Mouse (Mus musculus) 3T3-L1 (cell line): ENCODE results near the gene Zc3hav1l.

Experiments
- DNase-seq: peaks from one replicate; pipeline ENCODE4 v3.0.0-alpha.2; 2015; ENCODE audit warnings: low read depth, low spot score

The Zc3hav1l gene

GRCm38 (mm10) chr6:38298761-38299401 lies at the start of gene Zc3hav1l:
Zc3hav1l (minus strand) TSS chr6:38299259.
- peak; percentile 74 for DNase-seq

DNA sequence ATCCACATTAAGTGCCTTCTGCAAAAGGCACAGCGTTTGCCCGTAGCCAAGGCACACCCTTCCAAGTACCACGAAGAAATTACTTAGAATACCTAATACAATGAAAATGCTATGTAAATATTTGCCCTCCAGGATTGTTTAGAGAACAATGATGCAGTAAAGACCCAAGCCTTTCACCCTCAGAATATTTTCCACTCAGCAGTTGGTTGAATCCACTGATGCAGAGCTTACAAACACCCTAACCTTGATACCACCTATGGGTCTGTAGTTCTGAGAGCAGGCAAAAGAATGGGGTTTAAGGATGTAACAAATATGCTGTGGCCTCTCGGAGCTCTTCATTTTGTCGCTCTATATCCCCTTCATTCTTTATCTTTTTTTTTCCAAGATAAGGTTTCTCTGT lies 48.8 kb upstream of the Zc3hav1l start:
- DNase-seq: no peak

DNA sequence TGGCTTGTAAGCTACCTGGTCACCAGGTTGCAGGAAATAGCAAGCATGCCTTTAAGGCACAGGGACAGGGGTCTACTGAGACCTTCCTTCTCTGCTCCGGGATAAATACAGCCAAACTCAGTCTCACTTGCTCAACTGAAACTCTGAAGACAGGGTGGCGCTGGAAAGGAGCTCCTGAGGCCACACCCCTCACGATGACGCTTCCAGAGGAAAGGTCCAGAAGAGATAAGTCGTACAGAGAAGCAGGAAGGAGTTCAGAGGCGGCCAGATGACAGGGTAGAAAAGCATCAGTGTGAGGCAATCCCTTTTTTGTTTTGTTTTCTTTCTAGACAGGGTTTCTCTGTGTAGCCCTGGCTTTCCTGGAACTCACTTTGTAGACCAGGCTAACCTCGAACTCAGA lies 46.7 kb upstream of the Zc3hav1l start:
- DNase-seq: peak; percentile 61

GRCm38 (mm10) chr6:38344006-38344670 lies 45.1 kb upstream of the Zc3hav1l start:
- no peak for DNase-seq

DNA sequence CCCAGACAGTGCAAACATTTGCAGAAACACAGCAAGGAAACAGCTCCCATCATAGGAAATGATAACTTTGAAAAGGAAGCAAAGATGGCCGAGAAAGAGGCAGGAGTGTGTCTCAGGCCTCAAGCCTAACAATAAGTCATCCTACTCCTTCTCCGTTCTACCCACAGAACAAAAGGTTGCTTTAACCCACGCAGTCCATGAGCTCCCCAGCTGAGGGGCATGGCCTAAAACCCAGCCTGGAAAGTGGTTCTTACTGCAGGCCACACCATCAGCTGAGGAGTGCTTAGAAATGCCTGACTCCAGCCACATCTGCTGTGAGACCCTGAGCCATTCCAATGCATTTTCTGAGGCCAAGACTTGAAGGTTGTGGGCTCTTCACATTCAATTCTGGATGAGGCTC lies 44.5 kb upstream of the Zc3hav1l start:
- DNase-seq: no peak

- DNase-seq: no peak
These were observed 43.6 kb upstream of the Zc3hav1l start for GRCm38 (mm10) chr6:38342666-38342992.

DNA sequence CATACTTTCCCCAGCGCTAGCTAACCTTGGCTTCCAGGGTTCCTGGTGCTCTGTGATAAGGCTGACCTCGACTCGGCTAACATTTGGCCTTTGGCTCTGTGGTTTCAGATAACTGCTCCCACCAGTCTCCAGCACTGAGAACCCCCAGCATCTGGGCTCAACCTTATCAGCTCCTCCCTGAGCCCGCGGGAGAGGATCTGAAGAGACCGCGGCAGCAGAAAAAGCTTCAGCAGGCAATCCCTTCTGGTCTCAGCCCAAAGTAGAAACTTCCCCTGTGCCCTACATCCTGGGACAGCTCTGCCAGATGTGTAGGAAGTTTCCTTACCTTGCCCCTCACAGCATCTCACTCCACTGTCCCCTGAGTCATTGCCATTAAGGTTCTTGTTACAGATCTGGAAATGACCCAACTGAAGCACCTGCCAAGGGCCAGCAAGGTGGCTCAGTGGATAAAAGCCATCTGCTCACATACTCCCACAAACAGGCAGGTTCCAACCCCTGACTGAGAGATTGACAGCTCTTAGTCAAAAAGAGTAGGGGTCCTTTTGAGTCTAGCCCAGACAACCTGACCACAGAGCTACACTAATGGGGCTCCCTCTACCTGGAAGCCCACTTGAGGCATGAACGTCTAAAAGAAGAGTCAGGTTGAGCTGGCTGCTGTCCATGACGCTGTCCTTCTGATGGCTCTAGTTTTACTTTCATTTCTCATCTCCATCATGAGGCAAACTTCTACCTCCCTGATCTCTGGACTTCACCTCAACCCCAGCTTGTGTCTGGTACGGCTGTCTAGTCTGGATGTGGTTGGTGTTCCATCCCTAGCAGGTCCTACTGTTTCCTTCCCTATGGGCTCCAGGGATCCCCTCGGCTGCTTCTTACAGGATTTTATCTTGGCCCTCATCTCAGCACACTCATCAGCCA lies 42.9 kb upstream of the Zc3hav1l start:
- peak; percentile 35 for DNase-seq

DNA sequence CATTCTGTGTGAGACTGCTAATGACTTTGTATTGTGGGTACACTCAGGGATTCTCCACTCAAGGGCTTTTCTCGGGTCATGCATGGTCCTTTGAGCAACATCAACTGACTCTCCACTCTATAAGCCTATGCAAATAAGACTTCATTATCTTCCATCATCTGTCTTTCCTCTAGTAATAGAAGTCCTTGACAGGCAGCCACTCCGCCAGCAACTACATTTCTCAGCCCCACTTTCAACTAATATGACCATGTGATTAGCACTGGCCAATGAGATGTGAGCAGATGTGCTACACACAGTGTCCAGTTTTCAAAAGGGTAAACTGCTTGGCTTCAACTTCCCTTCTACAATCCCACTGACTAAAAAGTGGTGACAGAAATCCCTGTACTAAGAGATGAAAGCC lies 40.0 kb upstream of the Zc3hav1l start:
- no peak for DNase-seq

GRCm38 (mm10) chr6:38337951-38338350 lies 38.9 kb upstream of the Zc3hav1l start:
- DNase-seq: peak; percentile 23

DNA sequence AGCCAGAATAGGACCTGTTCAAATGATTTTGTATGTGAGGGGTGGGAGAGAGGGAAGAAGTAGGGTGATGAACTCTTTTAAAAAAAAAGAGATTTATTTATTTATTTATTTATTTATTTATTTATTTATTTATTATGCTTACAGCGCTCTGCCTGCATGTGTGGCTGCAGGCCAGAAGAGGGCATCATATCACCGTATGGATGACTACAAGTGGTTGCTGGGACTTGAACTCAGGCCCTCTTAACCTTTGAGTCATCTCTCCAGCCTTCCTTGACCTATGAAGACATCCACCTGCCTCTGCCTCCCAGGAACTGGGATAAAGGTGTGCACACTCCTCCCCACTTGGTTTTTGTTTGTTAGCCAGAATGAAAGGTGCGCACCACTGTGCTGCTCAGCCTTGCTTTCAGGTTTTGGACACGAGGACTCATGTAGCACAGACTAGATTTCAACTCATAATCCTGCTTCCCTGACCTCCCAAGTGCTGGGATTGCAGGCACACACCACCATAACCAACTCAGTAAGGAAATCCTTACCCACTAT lies 38.2 kb upstream of the Zc3hav1l start:
- DNase-seq: peak; percentile 30

DNA sequence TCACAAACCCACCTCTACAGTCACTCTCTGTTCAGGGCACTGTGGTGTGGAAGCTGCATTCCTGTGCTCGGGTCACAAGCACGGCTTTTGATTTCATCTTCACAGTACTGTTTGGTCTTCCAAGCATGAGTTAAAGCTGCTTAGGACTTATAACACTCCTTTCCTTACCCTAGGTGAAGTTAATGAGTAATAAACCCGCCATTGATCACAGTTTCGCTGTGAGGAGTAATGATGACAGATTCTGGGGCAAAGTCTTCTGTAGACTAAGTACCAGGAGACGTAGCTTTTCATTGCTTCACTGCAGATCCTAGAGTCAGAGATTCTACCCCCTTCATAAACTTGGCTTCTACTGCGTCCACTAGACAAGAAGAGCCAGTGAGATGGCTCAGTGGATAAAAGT lies 36.2 kb upstream of the Zc3hav1l start:
- no peak for DNase-seq

DNA sequence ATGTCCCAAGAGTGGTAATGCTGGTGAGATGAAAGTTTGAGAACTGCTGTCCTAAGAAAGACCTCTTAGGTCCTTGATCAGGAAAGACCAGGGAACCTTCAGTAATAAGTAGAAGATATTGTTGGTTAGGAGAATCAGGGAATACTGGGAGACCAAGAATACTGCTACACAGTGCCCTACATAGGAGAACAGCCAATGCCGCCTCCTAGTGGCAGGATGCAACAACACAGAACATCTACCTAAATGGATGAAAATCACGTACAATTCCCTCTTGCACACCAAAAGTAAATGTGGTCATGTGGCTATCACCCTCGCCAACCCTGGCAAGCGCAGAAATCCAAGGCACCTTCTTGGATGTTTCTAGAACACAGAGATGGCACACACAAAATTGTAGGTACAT lies 27.5 kb upstream of the Zc3hav1l start:
- peak; percentile 83 for DNase-seq

DNA sequence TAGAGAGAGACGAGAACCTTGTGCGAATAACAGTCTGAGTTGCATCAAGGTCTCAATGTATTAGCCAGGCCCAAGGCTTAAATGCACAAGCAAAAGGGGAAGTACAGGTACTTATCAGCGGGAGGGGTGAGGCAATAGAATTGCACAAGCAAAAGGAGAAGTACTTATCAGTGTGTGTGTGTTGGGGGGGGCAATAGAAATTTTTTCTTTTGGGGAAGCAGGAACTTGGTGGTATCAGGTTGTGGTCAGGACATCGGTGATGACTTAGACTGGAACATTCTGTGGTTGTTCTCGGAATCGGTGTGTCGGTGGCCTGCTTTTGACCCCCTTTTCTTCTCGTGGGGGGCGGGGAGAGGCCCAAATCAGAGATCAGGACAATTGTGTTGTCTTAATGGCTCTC lies 21.6 kb upstream of the Zc3hav1l start:
- DNase-seq: no peak

DNA sequence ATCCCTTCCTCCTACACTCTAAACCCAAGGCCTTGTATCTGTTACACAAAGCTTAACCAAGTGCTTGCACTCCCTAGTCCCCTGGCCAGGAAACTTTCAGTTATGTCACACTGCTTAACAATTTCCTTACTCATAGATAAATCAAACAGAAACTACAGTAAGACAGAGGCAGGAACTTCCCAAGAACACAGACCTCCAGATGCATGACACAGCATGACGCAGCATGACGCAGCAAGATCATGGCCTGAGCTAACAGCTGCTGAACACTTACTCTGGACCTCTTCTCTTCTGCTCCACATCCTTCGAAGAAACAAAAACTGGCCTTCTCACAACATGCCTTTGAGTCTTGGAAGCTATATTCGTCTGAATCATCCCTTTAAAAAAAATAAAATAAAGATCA lies 17.0 kb upstream of the Zc3hav1l start:
- DNase-seq: peak; percentile 57

- no peak for DNase-seq
These were observed 10.7 kb upstream of the Zc3hav1l start for GRCm38 (mm10) chr6:38309741-38310140.

DNA sequence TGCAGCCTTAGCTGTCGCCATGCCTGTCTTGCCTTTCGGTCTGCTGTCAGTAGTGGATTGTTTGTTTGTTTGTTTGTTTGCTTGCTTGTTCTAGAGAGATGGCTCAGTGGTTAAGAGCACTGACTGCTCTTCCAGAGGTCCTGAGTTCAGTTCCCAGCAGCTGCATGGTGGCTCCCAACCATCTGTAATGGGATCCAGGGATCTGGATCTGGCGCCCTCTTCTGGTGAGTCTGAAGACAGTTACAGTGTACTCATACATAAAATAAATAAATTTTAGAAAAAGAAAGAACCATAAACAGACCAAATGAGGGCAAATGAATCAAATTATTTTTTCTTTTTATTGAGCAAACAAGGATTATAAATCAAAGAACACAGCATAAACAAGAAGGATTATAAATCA lies 5.9 kb upstream of the Zc3hav1l start:
- DNase-seq: peak; percentile 23

DNA sequence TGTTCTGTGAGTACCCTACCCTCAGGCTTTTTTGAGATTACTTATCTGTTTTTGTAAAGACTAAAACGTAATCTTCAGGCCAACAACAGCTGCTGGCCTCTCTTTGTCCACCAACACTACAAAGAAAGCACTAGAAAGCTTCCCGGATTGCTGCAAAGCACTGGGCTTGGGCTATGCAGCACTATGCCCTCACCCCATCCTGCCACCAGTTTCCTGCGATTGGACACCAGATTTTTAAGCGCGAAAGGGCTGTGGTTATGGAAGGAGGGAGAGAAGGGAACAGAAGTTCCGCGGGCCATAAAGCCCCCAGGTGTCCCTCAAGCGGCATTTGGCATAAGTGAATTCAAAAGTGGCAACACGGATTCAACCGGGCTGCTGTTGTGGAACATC lies 818 bp downstream of the Zc3hav1l start:
- DNase-seq: peak; percentile 71

DNA sequence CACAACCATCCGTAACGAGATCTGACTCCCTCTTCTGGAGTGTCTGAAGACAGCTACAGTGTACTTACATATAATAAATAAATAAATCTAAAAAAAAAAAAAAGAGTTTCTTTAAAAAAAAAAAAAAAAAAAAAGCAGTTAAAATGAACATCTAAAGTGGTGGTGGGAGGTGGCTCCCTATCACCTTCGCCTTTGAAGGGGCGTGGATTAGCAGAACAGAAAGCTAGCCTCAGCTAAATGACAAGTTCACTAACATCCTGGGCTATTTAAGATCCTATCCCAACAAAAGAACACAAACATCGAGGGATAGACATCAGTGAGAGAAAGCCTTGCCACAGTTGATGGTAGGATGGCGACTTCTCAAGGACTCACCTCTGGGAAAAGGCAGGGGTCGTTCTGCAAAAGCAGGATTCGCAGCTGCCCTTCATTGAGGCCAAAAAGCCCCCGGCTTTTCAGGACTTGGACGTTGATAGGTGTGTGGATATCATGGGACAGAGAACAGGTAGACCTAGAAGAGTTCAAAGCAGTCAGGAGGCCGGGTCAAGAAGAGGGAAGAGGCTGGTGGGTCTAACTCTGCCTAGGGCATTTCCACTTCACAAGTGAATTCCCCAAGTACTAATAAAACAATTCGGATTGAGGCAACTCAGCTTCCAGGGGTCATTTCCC lies 1.3 kb downstream of the Zc3hav1l start:
- no peak for DNase-seq

DNA sequence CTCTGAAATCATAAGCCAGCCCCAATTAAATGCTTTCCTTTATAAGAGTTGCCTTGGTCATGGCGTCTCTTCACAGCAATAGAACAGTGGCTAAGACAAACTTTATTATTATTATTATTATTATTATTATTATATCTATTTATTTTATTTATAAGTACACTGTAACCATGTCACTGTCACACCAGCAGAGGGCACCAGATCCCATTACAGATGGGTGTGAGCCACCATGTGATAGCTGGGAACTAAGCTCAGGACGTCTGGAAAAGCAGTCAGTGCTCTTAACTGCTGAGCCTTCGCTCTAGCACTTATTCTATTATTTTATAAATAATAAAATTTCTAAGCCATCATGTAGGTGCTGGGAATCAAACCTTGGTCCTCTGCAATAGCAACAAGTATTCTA lies 5.4 kb downstream of the Zc3hav1l start:
- peak; percentile 55 for DNase-seq

GRCm38 (mm10) chr6:38292871-38293646 lies 6.0 kb downstream of the Zc3hav1l start:
- DNase-seq: no peak

DNA sequence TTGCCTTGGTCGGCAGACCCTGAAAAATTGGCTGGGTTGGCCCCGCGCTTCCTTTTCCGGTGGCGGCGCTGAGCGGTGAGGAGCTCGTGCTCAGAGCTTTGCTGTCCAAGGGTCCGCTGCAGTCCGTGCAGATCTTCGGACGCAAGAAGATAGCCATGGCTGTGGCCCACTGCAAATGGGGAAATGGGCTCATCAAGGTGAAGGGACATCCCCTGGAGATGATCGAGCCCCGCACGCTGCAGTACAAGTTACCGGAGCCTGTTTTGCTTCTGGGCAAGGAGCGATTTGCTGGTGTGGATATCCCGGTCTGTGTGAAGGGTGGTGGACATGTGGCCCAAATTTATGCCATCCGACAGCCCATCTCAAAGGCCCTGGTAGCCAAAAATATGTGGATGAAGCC lies 14.6 kb downstream of the Zc3hav1l start:
- no peak for DNase-seq
